Mouse (Mus musculus) ES-E14 (cell line): ENCODE results near the gene Cngb1. TPM values are rescaled to one million over a fixed set of nuclear protein-coding genes. Genes with fewer than 3 reads are reported as not detected.

Experiments used
- DNase-seq: peaks from one replicate; pipeline ENCODE4 v3.0.0-alpha.2; 2013; ENCODE audit warnings: low read depth, low spot score
- H3K27ac ChIP-seq: 2 replicates; pipeline ENCODE4 v1.5.1; 2012; ENCODE audit warnings: low read depth, mild to moderate bottlenecking, low read length, moderate library complexity, mixed read lengths; ENCODE audit not compliant: poor library complexity, insufficient read depth, severe bottlenecking
- H3K36me3 ChIP-seq: 2 replicates; pipeline ENCODE4 v1.6.1; 2012; ENCODE audit warnings: mild to moderate bottlenecking, low read length, moderate library complexity, mixed read lengths; ENCODE audit not compliant: control insufficient read depth, poor library complexity, insufficient read depth, severe bottlenecking
- H3K4me1 ChIP-seq, 2 experiments: fragments of 150-350 bp in 1 of 2; sonication (generic) in 1 of 2; 2 replicates each; pipeline ENCODE4 v1.6.1; 2012; ENCODE audit warnings: low read length in 2 of 2, mild to moderate bottlenecking in 1 of 2, mixed read lengths in 1 of 2; ENCODE audit not compliant: control insufficient read depth in 2 of 2, insufficient read depth in 2 of 2, poor library complexity in 1 of 2
- H3K4me3 ChIP-seq, 2 experiments: fragments of 150-350 bp in 1 of 2; sonication (generic) in 1 of 2; 2 replicates each; pipeline ENCODE4 v1.5.1; 2012; ENCODE audit warnings: low read length in 2 of 2, low read depth in 1 of 2, mild to moderate bottlenecking in 1 of 2, mixed read lengths in 1 of 2; ENCODE audit not compliant: insufficient read depth in 1 of 2, poor library complexity in 1 of 2, severe bottlenecking in 1 of 2
- H3K9ac ChIP-seq: 2 replicates; pipeline ENCODE4 v1.6.1; 2012; ENCODE audit warnings: low read depth, mild to moderate bottlenecking, low read length, mixed read lengths; ENCODE audit not compliant: poor library complexity, insufficient read depth, severe bottlenecking
- H3K9me3 ChIP-seq: fragments of 150-350 bp; sonication (generic); 2 replicates; pipeline ENCODE4 v1.6.1; 2012; ENCODE audit warnings: low read depth, mild to moderate bottlenecking, low read length; ENCODE audit not compliant: control insufficient read depth, insufficient read depth
- CHD2 ChIP-seq: IDR thresholded peaks from 2 replicates; pipeline ENCODE4 v1.6.1; 2014; ENCODE audit warnings: mild to moderate bottlenecking, low read depth, low read length, inconsistent platforms
- HCFC1 ChIP-seq: IDR thresholded peaks from 2 replicates; pipeline ENCODE4 v1.6.1; 2012; ENCODE audit warnings: low read length, inconsistent platforms, borderline replicate concordance; ENCODE audit not compliant: insufficient read depth
- MAFK ChIP-seq: IDR thresholded peaks from 2 replicates; pipeline ENCODE4 v1.6.1; 2014; ENCODE audit warnings: mild to moderate bottlenecking, low read depth, low read length, inconsistent platforms; ENCODE audit not compliant: insufficient read depth
- ZC3H11A ChIP-seq: IDR thresholded peaks from 2 replicates; pipeline ENCODE4 v1.6.1; 2012; ENCODE audit warnings: low read depth, mild to moderate bottlenecking, inconsistent platforms, low read length, borderline replicate concordance
- ZNF384 ChIP-seq: IDR thresholded peaks from 2 replicates; pipeline ENCODE4 v1.6.1; 2012; ENCODE audit warnings: low read depth, low read length, inconsistent platforms
- in situ Hi-C, 2 experiments: fragments of 600-800 bp; cut with MboI; formaldehyde crosslinking; loops; one replicate each; pipeline ENCODE4 v1.15.1; 2025; ENCODE audit warnings: low sequenced_read_pairs in 2 of 2, inconsistent platforms in 1 of 2; ENCODE audit not compliant: unreplicated experiment in 2 of 2
- total RNA-seq: library from RNA; depleted of rRNA; stranded (reverse); fragments of 300-350 nt; gene quantifications from 2 replicates; pipeline ENCODE4 v1.2.3, GENCODE M21; 2012; rRNA removed

The Cngb1 gene
- total RNA-seq, 1 experiment: 1.5 TPM

DNA sequence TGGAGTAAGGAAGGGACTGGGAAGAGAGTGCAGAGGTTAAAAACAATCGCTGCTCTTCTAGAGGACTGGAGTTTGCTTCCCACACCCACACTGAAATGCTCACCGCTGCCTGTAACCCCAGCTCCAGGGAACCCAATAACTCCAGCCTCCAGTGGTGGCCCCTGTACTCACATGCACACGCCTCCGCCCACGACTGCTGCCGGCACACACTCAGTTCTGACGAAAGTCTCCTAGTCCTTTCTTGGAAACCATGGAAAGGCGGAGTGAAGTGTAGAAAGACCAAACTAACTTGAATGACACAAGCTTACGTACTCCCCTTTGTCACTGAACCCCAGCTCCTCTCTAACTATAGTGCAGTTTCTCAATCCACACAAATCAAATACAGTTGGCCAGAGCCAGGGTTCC, 106.4 kb downstream of the Cngb1 start:
- Histone ChIP-seq H3K36me3 (no peaks in the 10 kb centered on the region), H3K9me3 (no peaks in the 10 kb centered on the region), H3K4me3 (no peak overlapping the region; a peak in 1 of 4 replicates), H3K27ac (no peak overlapping the region), H3K9ac (no peak overlapping the region), H3K4me1 (peaks cover 4 to 6% of the 10 kb centered on the region in 2 experiments; a peak in 2 of 4 replicates)
- TF ChIP-seq HCFC1: no peak
- TF ChIP-seq ZNF384: no peak
- no peak for TF ChIP-seq CHD2
- no peak for TF ChIP-seq MAFK
- no peak for TF ChIP-seq ZC3H11A
- DNase-seq: no peak
- in situ Hi-C loops: loop anchor here (10.0 to 25.0 kb wide), 2 partner anchors 88 to 255 kb away; no protein-coding TSS in a partner anchor

- Histone ChIP-seq H3K27ac (no peak overlapping the region), H3K4me3 (no peak overlapping the region), H3K9me3 (no peaks in the 10 kb centered on the region), H3K4me1 (peaks cover 6 to 8% of the 10 kb centered on the region in 2 experiments; a peak in 3 of 4 replicates), H3K36me3 (no peaks in the 10 kb centered on the region), H3K9ac (no peak overlapping the region)
- no peak for TF ChIP-seq HCFC1
- no peak for TF ChIP-seq ZNF384
- TF ChIP-seq ZC3H11A: no peak
- TF ChIP-seq CHD2: no peak
- TF ChIP-seq MAFK: no peak
- in situ Hi-C loops: no loop called here
- DNase-seq: no peak
Observed at GRCm38 (mm10) chr8:95195728-95196127, 110.7 kb downstream of the Cngb1 start.

GRCm38 (mm10) chr8:95191497-95192175, 114.7 kb downstream of the Cngb1 start:
- Histone ChIP-seq H3K27ac (no peak overlapping the region), H3K9me3 (no peaks in the 10 kb centered on the region), H3K4me3 (no peak overlapping the region), H3K4me1 (peaks cover 12 to 15% of the 10 kb centered on the region in 2 experiments), H3K9ac (no peak overlapping the region), H3K36me3 (no peaks in the 10 kb centered on the region)
- DNase-seq: no peak
- in situ Hi-C loops: no loop called here
- TF ChIP-seq ZNF384: no peak
- no peak for TF ChIP-seq ZC3H11A
- no peak for TF ChIP-seq MAFK

Other genes with a start within 250 kb of the Cngb1 start
- gene Katnb1, start 225.4 kb downstream of the Cngb1 start, total RNA-seq: 23.5 and 31.2 TPM in 2 replicates
- gene Kifc3, start 103.8 kb downstream of the Cngb1 start, total RNA-seq: 34.6 and 45.6 TPM in 2 replicates
- 0.45 and 0.95 TPM in 2 replicates for gene Tepp, start 4.0 kb upstream of the Cngb1 start, total RNA-seq
- gene Zfp319, start 25.4 kb upstream of the Cngb1 start, total RNA-seq: 2.4 and 3.2 TPM in 2 replicates
- gene Usb1, start 25.7 kb upstream of the Cngb1 start, total RNA-seq: 18.6 and 25.9 TPM in 2 replicates
- 5.0 and 5.4 TPM in 2 replicates for gene Mmp15, start 45.7 kb upstream of the Cngb1 start, total RNA-seq
- gene Cfap20, start 128.3 kb upstream of the Cngb1 start, total RNA-seq: 64.4 and 70.5 TPM in 2 replicates
- gene Csnk2a2, start 183.5 kb upstream of the Cngb1 start, total RNA-seq: 40.2 and 52.4 TPM in 2 replicates
- 1.1 and 1.4 TPM in 2 replicates for gene Ccdc113, start 227.5 kb upstream of the Cngb1 start, total RNA-seq